Mouse (Mus musculus): Measurements from ENCODE around the gene Sft2d1. TPM values are rescaled to one million over a fixed set of nuclear protein-coding genes. Genes with fewer than 3 reads are reported as not detected.
A peak's percentile ranks its signal among the peaks of the same experiment; 100 is the strongest.

Sft2d1 gene
- total and polyA plus RNA-seq, 2 experiments, result 59.7 to 67.4 TPM

- no peaks in the 10 kb centered on the region for H3K27me3 ChIP-seq (ENCODE audit: control insufficient read depth, insufficient read depth, low read length)
- TF ChIP-seq POLR2A (IDR thresholded peaks at IDR 0.05; ENCODE audit: extremely low read depth, insufficient read depth, low read length) (no peak), CTCF (IDR thresholded peaks at IDR 0.05; ENCODE audit: low read depth, low read length) (no peak)
- peaks cover 2% of the 10 kb centered on the region; the same call in 1 of the 2 replicates for H3K36me3 ChIP-seq (ENCODE audit: control insufficient read depth, insufficient read depth, low read length)
- no peak overlapping the region for H3K27ac ChIP-seq (replicated peaks; ENCODE audit: insufficient read depth, low read depth, low read length)
- H3K4me1 ChIP-seq (ENCODE audit: control insufficient read depth, insufficient read depth, low read length), result peaks cover 13% of the 10 kb centered on the region
- WGBS, result 19% methylated on average over 8 of the region's 8 CpGs
- H3K9ac ChIP-seq (ENCODE audit: low read depth, low read length), result peak overlapping the region; percentile 33; the same call in 1 of the 2 replicates
- H3K4me3 ChIP-seq (ENCODE audit: insufficient read depth, low read depth, low read length), result peak overlapping the region; percentile 96
- DNase-seq (ENCODE audit: extremely low read depth, low read depth, low spot score), result no peak
- H3K79me2 ChIP-seq (ENCODE audit: control insufficient read depth, insufficient read depth, low read length), result peaks cover 8% of the 10 kb centered on the region; the same call in 1 of the 2 replicates
Measured at GRCm38 (mm10) chr17:8285056-8285455, 25.8 kb upstream of the Sft2d1 start.

GRCm38 (mm10) chr17:8286987-8287386, 23.9 kb upstream of the Sft2d1 start:
- 79% methylated on average over 4 of the region's 4 CpGs for WGBS
- Histone ChIP-seq H3K27ac (replicated peaks; ENCODE audit: insufficient read depth, low read depth, low read length) (no peak overlapping the region), H3K4me1 (ENCODE audit: control insufficient read depth, insufficient read depth, low read length) (peaks cover 16% of the 10 kb centered on the region), H3K27me3 (ENCODE audit: control insufficient read depth, insufficient read depth, low read length) (no peaks in the 10 kb centered on the region), H3K4me3 (ENCODE audit: insufficient read depth, low read depth, low read length) (no peak overlapping the region), H3K79me2 (ENCODE audit: control insufficient read depth, insufficient read depth, low read length) (peaks cover 8% of the 10 kb centered on the region; the same call in 1 of the 2 replicates), H3K9ac (ENCODE audit: low read depth, low read length) (no peak overlapping the region), H3K36me3 (ENCODE audit: control insufficient read depth, insufficient read depth, low read length) (peaks cover 4% of the 10 kb centered on the region)
- DNase-seq (ENCODE audit: extremely low read depth, low read depth, low spot score), result no peak
- TF ChIP-seq POLR2A (IDR thresholded peaks at IDR 0.05; ENCODE audit: extremely low read depth, insufficient read depth, low read length), result no peak
- no peak for TF ChIP-seq CTCF (IDR thresholded peaks at IDR 0.05; ENCODE audit: low read depth, low read length)

- peaks cover 13% of the 10 kb centered on the region for H3K4me1 ChIP-seq (ENCODE audit: control insufficient read depth, insufficient read depth, low read length)
- no peak overlapping the region for H3K4me3 ChIP-seq (ENCODE audit: insufficient read depth, low read depth, low read length)
- 83% methylated on average over 3 of the region's 3 CpGs for WGBS
- peaks cover 16% of the 10 kb centered on the region for H3K36me3 ChIP-seq (ENCODE audit: control insufficient read depth, insufficient read depth, low read length)
- H3K79me2 ChIP-seq (ENCODE audit: control insufficient read depth, insufficient read depth, low read length), result peaks cover 3% of the 10 kb centered on the region; the same call in 1 of the 2 replicates
- H3K27ac ChIP-seq (replicated peaks; ENCODE audit: insufficient read depth, low read depth, low read length), result peak overlapping the region; percentile 46
- no peak for DNase-seq (ENCODE audit: extremely low read depth, low read depth, low spot score)
- TF ChIP-seq CTCF (IDR thresholded peaks at IDR 0.05; ENCODE audit: low read depth, low read length) (no peak), POLR2A (IDR thresholded peaks at IDR 0.05; ENCODE audit: extremely low read depth, insufficient read depth, low read length) (no peak)
- no peaks in the 10 kb centered on the region for H3K27me3 ChIP-seq (ENCODE audit: control insufficient read depth, insufficient read depth, low read length)
- H3K9ac ChIP-seq (ENCODE audit: low read depth, low read length), result no peak overlapping the region
Measured at GRCm38 (mm10) chr17:8289993-8290679, 20.8 kb upstream of the Sft2d1 start.

GRCm38 (mm10) chr17:8290736-8291135, 20.2 kb upstream of the Sft2d1 start:
- Histone ChIP-seq H3K4me1 (ENCODE audit: control insufficient read depth, insufficient read depth, low read length) (peaks cover 13% of the 10 kb centered on the region), H3K79me2 (ENCODE audit: control insufficient read depth, insufficient read depth, low read length) (peaks cover 2% of the 10 kb centered on the region; the same call in 1 of the 2 replicates), H3K27me3 (ENCODE audit: control insufficient read depth, insufficient read depth, low read length) (no peaks in the 10 kb centered on the region), H3K27ac (replicated peaks; ENCODE audit: insufficient read depth, low read depth, low read length) (peak overlapping the region; percentile 20; the same call in 1 of the 2 replicates), H3K4me3 (ENCODE audit: insufficient read depth, low read depth, low read length) (no peak overlapping the region), H3K9ac (ENCODE audit: low read depth, low read length) (no peak overlapping the region), H3K36me3 (ENCODE audit: control insufficient read depth, insufficient read depth, low read length) (peaks cover 17% of the 10 kb centered on the region)
- DNase-seq (ENCODE audit: extremely low read depth, low read depth, low spot score), result peak; percentile 90
- TF ChIP-seq POLR2A (IDR thresholded peaks at IDR 0.05; ENCODE audit: extremely low read depth, insufficient read depth, low read length) (no peak), CTCF (IDR thresholded peaks at IDR 0.05; ENCODE audit: low read depth, low read length) (no peak)

GRCm38 (mm10) chr17:8295825-8296224, 15.1 kb upstream of the Sft2d1 start:
- Histone ChIP-seq H3K27me3 (ENCODE audit: control insufficient read depth, insufficient read depth, low read length) (no peaks in the 10 kb centered on the region), H3K36me3 (ENCODE audit: control insufficient read depth, insufficient read depth, low read length) (peaks cover 18% of the 10 kb centered on the region), H3K9ac (ENCODE audit: low read depth, low read length) (no peak overlapping the region), H3K27ac (replicated peaks; ENCODE audit: insufficient read depth, low read depth, low read length) (no peak overlapping the region), H3K4me1 (ENCODE audit: control insufficient read depth, insufficient read depth, low read length) (peaks cover 19% of the 10 kb centered on the region), H3K4me3 (ENCODE audit: insufficient read depth, low read depth, low read length) (no peak overlapping the region), H3K79me2 (ENCODE audit: control insufficient read depth, insufficient read depth, low read length) (peaks cover 2% of the 10 kb centered on the region; the same call in 1 of the 2 replicates)
- DNase-seq (ENCODE audit: extremely low read depth, low read depth, low spot score), result no peak
- no peak for TF ChIP-seq POLR2A (IDR thresholded peaks at IDR 0.05; ENCODE audit: extremely low read depth, insufficient read depth, low read length)
- TF ChIP-seq CTCF (IDR thresholded peaks at IDR 0.05; ENCODE audit: low read depth, low read length), result no peak

GRCm38 (mm10) chr17:8296313-8296844, 14.5 kb upstream of the Sft2d1 start:
- TF ChIP-seq POLR2A (IDR thresholded peaks at IDR 0.05; ENCODE audit: extremely low read depth, insufficient read depth, low read length) (no peak), CTCF (IDR thresholded peaks at IDR 0.05; ENCODE audit: low read depth, low read length) (no peak)
- Histone ChIP-seq H3K4me1 (ENCODE audit: control insufficient read depth, insufficient read depth, low read length) (peaks cover 19% of the 10 kb centered on the region), H3K79me2 (ENCODE audit: control insufficient read depth, insufficient read depth, low read length) (peaks cover 2% of the 10 kb centered on the region; the same call in 1 of the 2 replicates), H3K27me3 (ENCODE audit: control insufficient read depth, insufficient read depth, low read length) (no peaks in the 10 kb centered on the region), H3K4me3 (ENCODE audit: insufficient read depth, low read depth, low read length) (no peak overlapping the region), H3K36me3 (ENCODE audit: control insufficient read depth, insufficient read depth, low read length) (peaks cover 18% of the 10 kb centered on the region), H3K27ac (replicated peaks; ENCODE audit: insufficient read depth, low read depth, low read length) (no peak overlapping the region), H3K9ac (ENCODE audit: low read depth, low read length) (no peak overlapping the region)
- no peak for DNase-seq (ENCODE audit: extremely low read depth, low read depth, low spot score)
- 84% methylated on average over 9 of the region's 9 CpGs for WGBS

All from liver, adult 2 months (tissue).